Comparison of ENCODE assay signal across 22 mouse cellular contexts in the genomic region with DNA sequence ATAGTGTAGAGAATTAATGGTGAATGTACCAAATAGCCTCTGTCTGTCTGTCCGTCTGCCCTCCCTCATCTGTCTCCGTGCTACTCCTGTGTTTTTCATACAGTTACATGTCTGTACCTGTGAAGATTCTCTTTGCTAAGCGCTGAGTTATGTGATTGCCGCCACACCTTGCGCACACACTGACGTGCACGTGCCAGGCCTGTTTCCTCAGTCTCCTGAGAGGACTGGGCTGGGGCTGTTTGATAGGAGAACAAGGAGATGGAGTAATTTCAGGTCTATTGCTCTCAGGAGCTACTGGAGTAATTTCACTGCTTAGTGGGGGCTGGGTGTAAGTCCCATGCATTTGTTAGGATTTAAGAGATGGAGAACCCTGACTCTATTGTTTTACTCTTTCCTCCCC. TPM values are rescaled to one million over a fixed set of nuclear protein-coding genes. Genes with fewer than 3 reads are reported as not detected.
DNase-seq lines count a peak whose midpoint lies in the region; ATAC-seq lines count a peak whose summit lies in the region.
"Had no signal": no experiment of that assay in that cellular context is flagged by ENCODE, and none has a peak within 500 bp of the region (broad histone marks: within the 10 kb centered on the region; RNA-seq: fewer than 3 reads in every experiment).

No protein-coding gene starts in this region.

- H3K36me3 ChIP-seq in stomach, embryonic 14.5 days (ENCODE audit: control insufficient read depth, insufficient read depth, low read length): no peaks in the 10 kb centered on the region
- H3K36me3 ChIP-seq: embryonic facial prominence, embryonic 13.5 days; forebrain, embryonic 10.5 days; heart, embryonic 10.5 days; hindbrain, embryonic 13.5 days had no signal

- no peaks in the 10 kb centered on the region for H3K27me3 ChIP-seq in stomach, embryonic 14.5 days (ENCODE audit: control insufficient read depth, insufficient read depth, low read length)
- H3K27me3 ChIP-seq: embryonic facial prominence, embryonic 13.5 days; hindbrain, embryonic 13.5 days had no signal

- no peaks in the 10 kb centered on the region for H3K4me1 ChIP-seq in stomach, embryonic 14.5 days (ENCODE audit: control insufficient read depth, insufficient read depth, low read length)
- H3K4me1 ChIP-seq: forebrain, embryonic 10.5 days; heart, embryonic 10.5 days had no signal

- peak; percentile 78 for ATAC-seq in stomach, embryonic 14.5 days (ENCODE audit: insufficient number of reproducible peaks, insufficient read depth, low FRiP score, low read depth)
- ATAC-seq: forebrain, embryonic 14.5 days had no signal

- DNase-seq in heart, adult 11 months: peak; percentile 17
- no peak for DNase-seq in heart, postnatal 36 days
- peak; percentile 9 for DNase-seq in lung, postnatal 36 days
- DNase-seq in lung, postnatal 4 days: no peak
- DNase-seq in adipocyte (ENCODE audit: low spot score): no peak
- no peak for DNase-seq in gastrocnemius, postnatal 36 days
- DNase-seq: adrenal gland, postnatal 14 days; cerebellum, adult 11-12 months; cerebellum, adult 9-10 months; cerebellum, postnatal 25 days; gastrocnemius, adult 2 months; gastrocnemius, postnatal 25 days; heart, adult 18-20 months; heart, postnatal 10 days had no signal

- H3K9me3 ChIP-seq in stomach, embryonic 14.5 days (ENCODE audit: control insufficient read depth, low read depth, low read length): no peaks in the 10 kb centered on the region
- H3K9me3 ChIP-seq: embryonic facial prominence, embryonic 13.5 days; forebrain, embryonic 10.5 days; heart, embryonic 10.5 days; hindbrain, embryonic 13.5 days had no signal

- no peak overlapping the region for H3K4me2 ChIP-seq in stomach, embryonic 14.5 days (replicated peaks; ENCODE audit: low read depth, low read length)
- H3K4me2 ChIP-seq: embryonic facial prominence, embryonic 13.5 days; hindbrain, embryonic 13.5 days had no signal

- 76% methylated on average over 7 of the region's 7 CpGs for WGBS in stomach, embryonic 14.5 days

- H3K27ac ChIP-seq in stomach, embryonic 14.5 days (ENCODE audit: low read length): no peak overlapping the region
- H3K27ac ChIP-seq: embryonic facial prominence, embryonic 13.5 days; forebrain, embryonic 10.5 days; gastrocnemius, adult 2 months; heart, embryonic 10.5 days; hindbrain, embryonic 13.5 days had no signal

- no peak overlapping the region for H3K9ac ChIP-seq in stomach, embryonic 14.5 days (replicated peaks; ENCODE audit: low read depth, low read length)
- H3K9ac ChIP-seq: embryonic facial prominence, embryonic 13.5 days; hindbrain, embryonic 13.5 days had no signal

- intact Hi-C loops in heart, postnatal 36 days (cut with DNase I): loop anchor here (5.0 kb wide), 1 partner anchor 1282 kb away; the partner anchor contains the start of gene Mt1
- intact Hi-C loops in gastrocnemius, postnatal 36 days (cut with DNase I): loop anchor here (5.0 kb wide), 1 partner anchor 77 kb away; no protein-coding TSS in a partner anchor

- no peak overlapping the region for H3K4me3 ChIP-seq in stomach, embryonic 14.5 days (ENCODE audit: low read depth, low read length)
- H3K4me3 ChIP-seq: embryonic facial prominence, embryonic 13.5 days; forebrain, embryonic 10.5 days; gastrocnemius, adult 2 months; heart, embryonic 10.5 days; hindbrain, embryonic 13.5 days had no signal

RNA-seq across cellular contexts. Expression of gene Capns2, which starts 6.2 kb away (rescaled TPM):
- total RNA-seq in heart, postnatal 36 days (2021): not detected
- 1.4 and 3.8 TPM in 2 replicates for polyA plus RNA-seq in stomach, embryonic 14.5 days (2014; fragmentation: Nextera tagmentation; extraction: Ambion mirVana)
- not detected for total RNA-seq in gastrocnemius, postnatal 36 days (2021)
- total RNA-seq: adrenal gland, postnatal 14 days; gastrocnemius, adult 2 months; gastrocnemius, postnatal 25 days; heart, adult 18-20 months; heart, postnatal 10 days; hematopoietic stem cell, adult 5-6 weeks had no signal
- polyA plus RNA-seq: C2C12; forebrain, embryonic 14.5 days had no signal

RNA-seq across cellular contexts. Expression of gene Lpcat2, which starts 39.9 kb away (rescaled TPM):
- total RNA-seq in heart, postnatal 36 days (2021): 1 to 10 TPM; 1.2 to 1.6 TPM
- 12.6 and 15.8 TPM in 2 replicates for polyA plus RNA-seq in stomach, embryonic 14.5 days (2014; fragmentation: Nextera tagmentation; extraction: Ambion mirVana)
- total RNA-seq in gastrocnemius, postnatal 36 days (2021): under 1 TPM; 0.32 to 0.43 TPM

Comparison
In these comparisons a context has a peak if more than half of its experiments do, and no peak if none do; other contexts are left out.
1. DNase-seq: peak in heart, adult 11 months (single experiment) and lung, postnatal 36 days (single experiment); none in heart, postnatal 36 days (0 of 2), lung, postnatal 4 days (0 of 2), adipocyte (single experiment) and gastrocnemius, postnatal 36 days (0 of 2).